Mouse (Mus musculus) monocyte, adult 5-6 weeks (primary cell): Measurements from ENCODE around the gene Kcnj5. TPM values are rescaled to one million over a fixed set of nuclear protein-coding genes. Genes with fewer than 3 reads are reported as not detected.

Source experiments
- total RNA-seq: library from RNA; stranded (forward); fragments of 200-1000, 200-491, 200-594 nt; gene quantifications from 3 replicates; pipeline ENCODE4 v1.2.3, GENCODE M21; 2017

The Kcnj5 gene
- total RNA-seq, 1 experiment from 2014 or later: not detected

Other genes starting within 250 kb of the Kcnj5 start
- gene Arhgap32, start 228.2 kb downstream of the Kcnj5 start, total RNA-seq: under 0.01 to 3.7 TPM (median 0.49 TPM) in 3 replicates
- 0.21 to 1.4 TPM (median 0.49 TPM) in 3 replicates for gene Kcnj1, start 28.1 kb upstream of the Kcnj5 start, total RNA-seq
- gene Fli1, start 198.5 kb upstream of the Kcnj5 start, total RNA-seq: 94.4 to 137 TPM (median 98.0 TPM) in 3 replicates